Mouse (Mus musculus): ENCODE data around the gene Nmt2.

DNA sequence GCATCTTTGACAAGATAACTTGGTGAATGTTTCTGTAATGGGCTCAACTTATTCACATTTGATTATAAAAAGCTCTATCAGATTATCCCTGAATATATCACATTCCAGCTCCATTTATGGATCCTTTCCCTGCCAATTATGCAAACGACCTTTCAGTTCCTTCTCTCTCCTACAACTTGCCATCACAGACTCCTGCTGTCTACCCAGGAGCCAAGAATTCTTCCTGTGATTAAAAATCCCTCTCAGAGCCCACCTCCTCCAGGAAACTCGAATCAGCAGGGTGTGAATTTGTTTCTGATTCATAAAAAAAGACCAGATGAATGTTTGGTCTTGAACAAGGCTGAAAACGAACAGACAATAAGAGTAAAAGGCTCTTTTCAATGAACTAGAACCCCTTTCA, 16.1 kb upstream of the Nmt2 start:
- TF ChIP-seq POLR2A (IDR thresholded peaks at IDR 0.05; ENCODE audit: insufficient read depth, low read depth, low read length) (no peak), CTCF (IDR thresholded peaks at IDR 0.05; ENCODE audit: insufficient read depth, low read depth, low read length) (no peak)
